Mouse (Mus musculus) liver, postnatal 0 days (tissue): ENCODE results near the gene 3110082I17Rik. TPM values are rescaled to one million over a fixed set of nuclear protein-coding genes. Genes with fewer than 3 reads are reported as not detected.

Experiments
- ATAC-seq: fragments of 200-750 bp; cut with Nextera tagmentation; 2 replicates; pipeline ENCODE4 v1.8.0; 2017; ENCODE audit warnings: mild to moderate bottlenecking, moderate library complexity
- DNase-seq: peaks from one replicate; pipeline ENCODE4 v3.0.0-alpha.2; 2016
- H3K27ac ChIP-seq: fragments of 300-500 bp; sonication (generic); 2 replicates; pipeline ENCODE4 v1.5.1; 2014; ENCODE audit warnings: antibody characterized with exemption, moderate library complexity, mild to moderate bottlenecking, low read depth
- H3K27me3 ChIP-seq: fragments of 300-500 bp; sonication (generic); 2 replicates; pipeline ENCODE4 v1.6.1; 2014; ENCODE audit warnings: low read length, control low read depth, mixed read lengths; ENCODE audit not compliant: insufficient read depth
- H3K36me3 ChIP-seq: fragments of 300-500 bp; sonication (generic); replicated peaks from 2 replicates; pipeline ENCODE4 v1.6.1; 2014; ENCODE audit warnings: mild to moderate bottlenecking, control low read depth, low read length, moderate library complexity, mixed read lengths; ENCODE audit not compliant: insufficient read depth
- H3K4me1 ChIP-seq: fragments of 300-500 bp; sonication (generic); 2 replicates; pipeline ENCODE4 v1.6.1; 2014; ENCODE audit warnings: antibody characterized with exemption, mild to moderate bottlenecking, control low read depth; ENCODE audit not compliant: insufficient read depth
- H3K4me2 ChIP-seq: fragments of 300-500 bp; sonication (generic); 2 replicates; pipeline ENCODE4 v1.6.1; 2014; ENCODE audit warnings: low read depth, mild to moderate bottlenecking, low read length, moderate library complexity, mixed read lengths
- H3K4me3 ChIP-seq: fragments of 300-500 bp; sonication (generic); 2 replicates; pipeline ENCODE4 v1.5.1; 2014; ENCODE audit warnings: low read depth, low read length
- H3K9ac ChIP-seq: fragments of 300-500 bp; sonication (generic); replicated peaks from 2 replicates; pipeline ENCODE4 v1.6.1; 2014; ENCODE audit warnings: mild to moderate bottlenecking, moderate library complexity
- H3K9me3 ChIP-seq: fragments of 300-500 bp; sonication (generic); 2 replicates; pipeline ENCODE4 v1.6.1; 2016; ENCODE audit warnings: mild to moderate bottlenecking, control low read depth, low read length, mixed read lengths
- CTCF ChIP-seq: sonication (generic); IDR thresholded peaks from 2 replicates; pipeline ENCODE4 v1.5.1; 2016; ENCODE audit warnings: antibody characterized with exemption, low read depth
- EP300 ChIP-seq: IDR thresholded peaks from 2 replicates; pipeline ENCODE4 v1.6.1; 2016; ENCODE audit warnings: antibody characterized with exemption, low read depth, mild to moderate bottlenecking
- WGBS: fragments of 180-500 bp; shearing (Covaris S2); extraction: QIAGEN DNeasy Blood & Tissue Kit; methylation state at CpG from one replicate; pipeline ENCODE4 v1.1.7; 2014; ENCODE audit not compliant: insufficient replicate concordance; 5-methylcytosine and 5-hydroxymethylcytosine counted together
- polyA plus RNA-seq: library from polyadenylated mRNA; unstranded; fragments of >200 nt; fragmentation: Nextera tagmentation; extraction: Ambion mirVana; gene quantifications from 2 replicates; pipeline ENCODE4 v1.2.1, GENCODE M21; 2015

Gene 3110082I17Rik
- polyA plus RNA-seq, 1 experiment from 2014 or later = 9.5 TPM

GRCm38 (mm10) chr5:139459938-139460337, 389 bp downstream of the 3110082I17Rik start:
- Histone ChIP-seq H3K4me3 (peak overlapping the region; percentile 65), H3K27ac (no peak overlapping the region), H3K27me3 (no peaks in the 10 kb centered on the region), H3K4me1 (peaks cover 19% of the 10 kb centered on the region), H3K4me2 (peak overlapping the region; percentile 93), H3K9me3 (no peaks in the 10 kb centered on the region), H3K36me3 (no peaks in the 10 kb centered on the region), H3K9ac (peak overlapping the region; percentile 69)
- ATAC-seq (peak; percentile 5; the same call in 1 of the 2 replicates), DNase-seq (no peak)
- TF ChIP-seq CTCF (no peak), EP300 (no peak)
- 3% methylated on average over 10 of the region's 10 CpGs for WGBS

GRCm38 (mm10) chr5:139457241-139457640, 3.1 kb downstream of the 3110082I17Rik start:
- Histone ChIP-seq H3K4me3 (no peak overlapping the region), H3K4me1 (peaks cover 19% of the 10 kb centered on the region), H3K27ac (0 out of 2 replicates have a peak overlapping the region, but pooled peaks have one; percentile 2), H3K9me3 (no peaks in the 10 kb centered on the region), H3K9ac (no peak overlapping the region), H3K27me3 (no peaks in the 10 kb centered on the region), H3K4me2 (no peak overlapping the region), H3K36me3 (no peaks in the 10 kb centered on the region)
- ATAC-seq (no peak), DNase-seq (no peak)
- no peak for TF ChIP-seq CTCF
- no peak for TF ChIP-seq EP300
- WGBS = 62% methylated on average over 8 of the region's 8 CpGs

- Histone ChIP-seq H3K36me3 (no peaks in the 10 kb centered on the region), H3K9ac (no peak overlapping the region), H3K27ac (no peak overlapping the region), H3K9me3 (no peaks in the 10 kb centered on the region), H3K4me1 (peaks cover 15% of the 10 kb centered on the region), H3K4me3 (no peak overlapping the region), H3K27me3 (no peaks in the 10 kb centered on the region), H3K4me2 (no peak overlapping the region)
- no peak for DNase-seq
- no peak for ATAC-seq
- WGBS = 83% methylated on average over 12 of the region's 12 CpGs
- no peak for TF ChIP-seq EP300
- TF ChIP-seq CTCF = no peak
These were observed 5.2 kb downstream of the 3110082I17Rik start for GRCm38 (mm10) chr5:139455166-139455565.

GRCm38 (mm10) chr5:139453031-139453430, 7.3 kb downstream of the 3110082I17Rik start:
- WGBS = 82% methylated on average over 10 of the region's 10 CpGs
- ATAC-seq = no peak
- no peak overlapping the region for H3K27ac ChIP-seq

GRCm38 (mm10) chr5:139449926-139450325, 10.4 kb downstream of the 3110082I17Rik start:
- no peak for TF ChIP-seq EP300
- no peak for TF ChIP-seq CTCF
- no peaks in the 10 kb centered on the region for H3K36me3 ChIP-seq
- peaks cover 14% of the 10 kb centered on the region for H3K4me1 ChIP-seq
- H3K9ac ChIP-seq = no peak overlapping the region
- no peak overlapping the region for H3K4me2 ChIP-seq
- DNase-seq = no peak
- no peaks in the 10 kb centered on the region for H3K27me3 ChIP-seq
- WGBS = 34% methylated on average over 4 of the region's 4 CpGs
- no peak overlapping the region for H3K4me3 ChIP-seq
- ATAC-seq = 0 out of 2 replicates have a peak, but pooled peaks have one; percentile 24
- no peaks in the 10 kb centered on the region for H3K9me3 ChIP-seq
- peak overlapping the region; percentile 80 for H3K27ac ChIP-seq

More at GRCm38 (mm10) chr5:139453031-139453430, 7.3 kb downstream of the 3110082I17Rik start:
- no peaks in the 10 kb centered on the region for H3K36me3 ChIP-seq
- no peak overlapping the region for H3K4me2 ChIP-seq
- no peaks in the 10 kb centered on the region for H3K9me3 ChIP-seq
- no peak for DNase-seq
- no peak overlapping the region for H3K9ac ChIP-seq
- peaks cover 16% of the 10 kb centered on the region for H3K4me1 ChIP-seq
- TF ChIP-seq CTCF = no peak
- TF ChIP-seq EP300 = no peak
- H3K27me3 ChIP-seq = no peaks in the 10 kb centered on the region
- H3K4me3 ChIP-seq = no peak overlapping the region

GRCm38 (mm10) chr5:139449161-139449791, 11.1 kb downstream of the 3110082I17Rik start:
- H3K4me1 ChIP-seq = peaks cover 14% of the 10 kb centered on the region
- no peaks in the 10 kb centered on the region for H3K9me3 ChIP-seq
- H3K9ac ChIP-seq = no peak overlapping the region
- no peak for TF ChIP-seq CTCF
- no peak overlapping the region for H3K4me3 ChIP-seq
- 36% methylated on average over 5 of the region's 5 CpGs for WGBS
- H3K36me3 ChIP-seq = no peaks in the 10 kb centered on the region
- H3K27me3 ChIP-seq = no peaks in the 10 kb centered on the region
- DNase-seq = peak; percentile 39
- H3K27ac ChIP-seq = peak overlapping the region; percentile 80
- peak; percentile 77 for ATAC-seq
- H3K4me2 ChIP-seq = no peak overlapping the region
